Mouse (Mus musculus) kidney, embryonic 14.5 days (tissue): ENCODE results near the gene Trim80. TPM values are rescaled to one million over a fixed set of nuclear protein-coding genes. Genes with fewer than 3 reads are reported as not detected.
"Not testable (repeated sequence)": the region's sequence is repeated elsewhere in the genome, so short reads cannot be mapped to it uniquely, and the experiment has no call there.

ENCODE experiments used
- ATAC-seq: fragments of 200-750 bp; cut with Nextera tagmentation; 2 replicates; pipeline ENCODE4 v1.8.0; 2017; ENCODE audit warnings: moderate number of reproducible peaks, mild to moderate bottlenecking, moderate TSS enrichment, moderate library complexity; ENCODE audit not compliant: low FRiP score, low TSS enrichment
- H3K27ac ChIP-seq: fragments of 300-500 bp; sonication (generic); 2 replicates; pipeline ENCODE4 v1.5.1; 2014; ENCODE audit warnings: low read depth, mild to moderate bottlenecking, low read length, moderate library complexity, mixed read lengths
- H3K27me3 ChIP-seq: fragments of 300-500 bp; sonication (generic); 2 replicates; pipeline ENCODE4 v1.6.1; 2014; ENCODE audit warnings: mild to moderate bottlenecking, low read length; ENCODE audit not compliant: control insufficient read depth, insufficient read depth
- H3K36me3 ChIP-seq: fragments of 300-500 bp; sonication (generic); 2 replicates; pipeline ENCODE4 v1.6.1; 2014; ENCODE audit warnings: low read length, mixed read lengths; ENCODE audit not compliant: control insufficient read depth, insufficient read depth
- H3K4me1 ChIP-seq: fragments of 300-500 bp; sonication (generic); 2 replicates; pipeline ENCODE4 v1.6.1; 2014; ENCODE audit warnings: low read length, mixed read lengths; ENCODE audit not compliant: control insufficient read depth, insufficient read depth
- H3K4me2 ChIP-seq: fragments of 300-500 bp; sonication (generic); replicated peaks from 2 replicates; pipeline ENCODE4 v1.6.1; 2014; ENCODE audit warnings: low read depth, mild to moderate bottlenecking, low read length
- H3K4me3 ChIP-seq: fragments of 300-500 bp; sonication (generic); 2 replicates; pipeline ENCODE4 v1.5.1; 2014; ENCODE audit warnings: mild to moderate bottlenecking, low read length
- H3K9ac ChIP-seq: fragments of 300-500 bp; sonication (generic); 2 replicates; pipeline ENCODE4 v1.6.1; 2014; ENCODE audit warnings: low read depth, mild to moderate bottlenecking, low read length, moderate library complexity
- H3K9me3 ChIP-seq: fragments of 300-500 bp; sonication (generic); 2 replicates; pipeline ENCODE4 v1.6.1; 2016; ENCODE audit warnings: low read length; ENCODE audit not compliant: control insufficient read depth
- WGBS: fragments of 180-500 bp; shearing (Covaris S2); extraction: QIAGEN DNeasy Blood & Tissue Kit; methylation state at CpG from one replicate; pipeline ENCODE4 v1.1.7; 2014; 5-methylcytosine and 5-hydroxymethylcytosine counted together
- microRNA-seq: library from miRNA; unstranded; fragments of <30 nt; microRNA quantifications from one replicate; pipeline ENCODE4, GENCODE M21; 2016
- polyA plus RNA-seq: library from polyadenylated mRNA; unstranded; fragments of >200 nt; fragmentation: Nextera tagmentation; extraction: Ambion mirVana; gene quantifications from 2 replicates; pipeline ENCODE4 v1.2.1, GENCODE M21; 2014

The Trim80 gene
- polyA plus RNA-seq, 1 experiment from 2014 or later, result 0.14 TPM

- H3K27ac ChIP-seq, result no peak overlapping the region
- peak overlapping the region; percentile 70; the same call in 1 of the 2 replicates for H3K9ac ChIP-seq
- H3K4me3 ChIP-seq, result peak overlapping the region; percentile 69
- 39% methylated on average over 6 of the region's 6 CpGs for WGBS
- peaks cover 8% of the 10 kb centered on the region; the same call in 1 of the 2 replicates for H3K36me3 ChIP-seq
- H3K4me2 ChIP-seq, result peak overlapping the region; percentile 87
- H3K4me1 ChIP-seq, result peaks cover 9% of the 10 kb centered on the region; the same call in 1 of the 2 replicates
- ATAC-seq, result no peak
- no peaks in the 10 kb centered on the region for H3K27me3 ChIP-seq
- no peaks in the 10 kb centered on the region for H3K9me3 ChIP-seq
Observed at GRCm38 (mm10) chr11:115492387-115492786, 52.0 kb downstream of the Trim80 start.

- H3K4me3 ChIP-seq, H3K4me1 ChIP-seq, H3K27me3 ChIP-seq, H3K27ac ChIP-seq, H3K9me3 ChIP-seq, H3K9ac ChIP-seq, ATAC-seq, H3K4me2 ChIP-seq: not testable (repeated sequence)
- 86% methylated on average over 9 of the region's 9 CpGs for WGBS
- H3K36me3 ChIP-seq, result peaks cover 48% of the 10 kb centered on the region
Observed at GRCm38 (mm10) chr11:115496559-115496958, 56.2 kb downstream of the Trim80 start.

Small RNAs within 50 kb of the gene (microRNA-seq; reads per million reads assigned to microRNA genes)
- not detected for gene Mir3968

Other genes starting within 250 kb of the Trim80 start
- gene Grin2c, start 173.3 kb upstream of the Trim80 start, polyA plus RNA-seq, result not detected in 2 replicates
- gene Fdxr, start 163.5 kb upstream of the Trim80 start, polyA plus RNA-seq, result 9.2 and 13.1 TPM in 2 replicates
- gene Fads6, start 142.9 kb upstream of the Trim80 start, polyA plus RNA-seq, result 0.32 and 0.39 TPM in 2 replicates
- 0.14 and 0.15 TPM in 2 replicates for gene Otop2, start 133.4 kb upstream of the Trim80 start, polyA plus RNA-seq
- gene Ush1g, start 118.5 kb upstream of the Trim80 start, polyA plus RNA-seq, result not detected in 2 replicates
- not detected in 2 replicates for gene Otop3, start 105.8 kb upstream of the Trim80 start, polyA plus RNA-seq
- gene Hid1, start 72.8 kb upstream of the Trim80 start, polyA plus RNA-seq, result 2.3 and 4.4 TPM in 2 replicates
- 11.5 and 13.0 TPM in 2 replicates for gene Cdr2l, start 58.6 kb upstream of the Trim80 start, polyA plus RNA-seq
- 235 and 261 TPM in 2 replicates for gene Mrpl58, start 36.8 kb upstream of the Trim80 start, polyA plus RNA-seq
- 962 and 1,151 TPM in 2 replicates for gene Atp5h, start 20.6 kb upstream of the Trim80 start, polyA plus RNA-seq
- 22.7 and 23.9 TPM in 2 replicates for gene Kctd2, start 20.4 kb upstream of the Trim80 start, polyA plus RNA-seq
- 9.0 and 10.7 TPM in 2 replicates for gene Slc16a5, start 21.9 kb downstream of the Trim80 start, polyA plus RNA-seq
- 5.7 and 7.9 TPM in 2 replicates for gene Armc7, start 35.1 kb downstream of the Trim80 start, polyA plus RNA-seq
- 75.6 and 76.3 TPM in 2 replicates for gene Nt5c, start 51.3 kb downstream of the Trim80 start, polyA plus RNA-seq
- gene Jpt1, start 73.8 kb downstream of the Trim80 start, polyA plus RNA-seq, result 487 and 524 TPM in 2 replicates
- gene Sumo2, start 95.7 kb downstream of the Trim80 start, polyA plus RNA-seq, result 1,228 and 1,562 TPM in 2 replicates
- 159 and 197 TPM in 2 replicates for gene Nup85, start 123.9 kb downstream of the Trim80 start, polyA plus RNA-seq
- 99.7 and 100 TPM in 2 replicates for gene Mrps7, start 163.4 kb downstream of the Trim80 start, polyA plus RNA-seq
- 14.4 and 22.7 TPM in 2 replicates for gene Gga3, start 163.5 kb downstream of the Trim80 start, polyA plus RNA-seq
- gene Mif4gd, start 172.4 kb downstream of the Trim80 start, polyA plus RNA-seq, result 33.3 and 33.6 TPM in 2 replicates
- gene Slc25a19, start 187.8 kb downstream of the Trim80 start, polyA plus RNA-seq, result 35.3 and 40.8 TPM in 2 replicates